Mouse (Mus musculus) kidney, embryonic 15.5 days (tissue): ENCODE measurements around the gene C530008M17Rik. TPM values are rescaled to one million over a fixed set of nuclear protein-coding genes. Genes with fewer than 3 reads are reported as not detected.

Experiments
- ATAC-seq: fragments of 200-750 bp; cut with Nextera tagmentation; replicated peaks from 2 replicates; pipeline ENCODE4 v1.8.0; 2017; ENCODE audit warnings: moderate TSS enrichment; ENCODE audit not compliant: low FRiP score
- H3K27ac ChIP-seq: fragments of 300-500 bp; sonication (generic); 2 replicates; pipeline ENCODE4 v1.5.1; 2015; ENCODE audit warnings: mild to moderate bottlenecking, inconsistent platforms
- H3K27me3 ChIP-seq: fragments of 300-500 bp; sonication (generic); 2 replicates; pipeline ENCODE4 v1.6.1; 2015; ENCODE audit warnings: inconsistent platforms
- H3K36me3 ChIP-seq: fragments of 300-500 bp; sonication (generic); 2 replicates; pipeline ENCODE4 v1.6.1; 2015; ENCODE audit warnings: inconsistent platforms
- H3K4me1 ChIP-seq: fragments of 300-500 bp; sonication (generic); 2 replicates; pipeline ENCODE4 v1.6.1; 2015; ENCODE audit warnings: inconsistent platforms
- H3K4me2 ChIP-seq: fragments of 300-500 bp; sonication (generic); 2 replicates; pipeline ENCODE4 v1.6.1; 2015; ENCODE audit warnings: moderate library complexity, mild to moderate bottlenecking, inconsistent platforms
- H3K4me3 ChIP-seq: fragments of 300-500 bp; sonication (generic); replicated peaks from 2 replicates; pipeline ENCODE4 v1.5.1; 2015; ENCODE audit warnings: mild to moderate bottlenecking, inconsistent platforms
- H3K9ac ChIP-seq: fragments of 300-500 bp; sonication (generic); 2 replicates; pipeline ENCODE4 v1.6.1; 2015; ENCODE audit warnings: mild to moderate bottlenecking, inconsistent platforms
- H3K9me3 ChIP-seq: fragments of 300-500 bp; sonication (generic); replicated peaks from 2 replicates; pipeline ENCODE4 v1.6.1; 2016; ENCODE audit warnings: inconsistent platforms
- WGBS: fragments of 180-500 bp; shearing (Covaris S2); methylation state at CpG from one replicate; pipeline ENCODE4 v1.1.7; 2015; ENCODE audit warnings: mixed read lengths; 5-methylcytosine and 5-hydroxymethylcytosine counted together
- polyA plus RNA-seq: library from polyadenylated mRNA; unstranded; fragments of >200 nt; fragmentation: Nextera tagmentation; extraction: Ambion mirVana; gene quantifications from 2 replicates; pipeline ENCODE4 v1.2.1, GENCODE M21; 2015

The C530008M17Rik gene
- polyA plus RNA-seq, 1 experiment from 2014 or later = 17.2 TPM

DNA sequence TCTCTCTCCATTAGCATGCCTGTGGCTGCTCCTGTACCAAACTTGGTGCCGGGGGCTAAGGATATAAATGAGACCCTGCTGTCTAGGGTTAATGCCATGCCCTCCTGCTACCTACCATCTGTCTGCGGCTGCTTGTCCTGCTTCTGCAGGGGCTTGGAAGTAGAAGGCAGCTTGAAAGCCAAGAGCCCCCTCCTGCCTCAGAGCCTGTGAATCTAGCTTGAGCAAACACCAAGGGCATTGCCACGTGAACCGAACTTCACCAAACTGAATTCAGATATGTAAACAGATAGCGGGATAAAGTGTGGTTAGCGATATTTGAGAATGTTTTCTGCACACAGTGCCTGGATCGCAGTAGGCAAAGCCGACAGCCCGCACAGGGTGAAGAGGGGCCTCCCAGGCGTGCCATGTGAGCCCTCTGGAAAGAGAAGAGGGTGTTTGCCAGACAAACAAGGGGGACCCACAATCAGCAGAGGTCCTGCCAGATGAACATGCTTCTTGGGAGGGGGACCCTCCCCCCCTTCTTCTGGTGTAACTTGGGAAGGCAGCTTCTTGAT, 106.9 kb downstream of the C530008M17Rik start:
- 52% methylated on average over 10 of the region's 10 CpGs for whole genome bisulfite sequencing
- Histone ChIP-seq H3K36me3 (peaks cover 10% of the 10 kb centered on the region), H3K27me3 (no peaks in the 10 kb centered on the region), H3K4me2 (peak overlapping the region; percentile 19; the same call in 1 of the 2 replicates), H3K9me3 (peaks cover 3% of the 10 kb centered on the region; the same call in 1 of the 2 replicates), H3K4me3 (no peak overlapping the region), H3K27ac (no peak overlapping the region), H3K9ac (no peak overlapping the region), H3K4me1 (peaks cover 26% of the 10 kb centered on the region)
- ATAC-seq = peak; percentile 30; the same call in 1 of the 2 replicates

DNA sequence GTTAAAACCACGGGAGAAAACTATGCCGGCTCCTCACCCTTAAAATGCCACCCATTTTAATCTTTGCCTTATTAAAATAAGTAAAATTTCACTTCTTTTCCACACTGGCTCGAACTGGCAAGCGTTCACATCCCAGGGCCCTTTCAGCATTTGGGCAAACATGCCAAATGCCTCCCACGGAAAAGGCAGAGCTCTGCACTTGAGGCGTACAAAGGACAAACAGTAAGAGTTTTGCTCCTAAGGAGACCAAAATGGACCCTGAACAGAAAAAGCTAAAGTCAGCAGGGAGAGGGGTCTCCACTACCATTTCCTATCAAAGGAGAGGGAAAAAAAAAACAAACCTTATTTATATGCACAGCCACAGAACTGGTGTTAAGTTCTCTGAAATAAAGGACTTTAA, 107.4 kb downstream of the C530008M17Rik start:
- no peak overlapping the region for H3K9ac ChIP-seq
- 0 out of 2 replicates have a peak overlapping the region, but pooled peaks have one; percentile 19 for H3K4me2 ChIP-seq
- no peak for ATAC-seq
- H3K4me3 ChIP-seq = no peak overlapping the region
- H3K9me3 ChIP-seq = peaks cover 3% of the 10 kb centered on the region; the same call in 1 of the 2 replicates
- H3K27me3 ChIP-seq = no peaks in the 10 kb centered on the region
- H3K36me3 ChIP-seq = peaks cover 10% of the 10 kb centered on the region
- H3K4me1 ChIP-seq = peaks cover 26% of the 10 kb centered on the region
- 42% methylated on average over 6 of the region's 6 CpGs for WGBS
- no peak overlapping the region for H3K27ac ChIP-seq

DNA sequence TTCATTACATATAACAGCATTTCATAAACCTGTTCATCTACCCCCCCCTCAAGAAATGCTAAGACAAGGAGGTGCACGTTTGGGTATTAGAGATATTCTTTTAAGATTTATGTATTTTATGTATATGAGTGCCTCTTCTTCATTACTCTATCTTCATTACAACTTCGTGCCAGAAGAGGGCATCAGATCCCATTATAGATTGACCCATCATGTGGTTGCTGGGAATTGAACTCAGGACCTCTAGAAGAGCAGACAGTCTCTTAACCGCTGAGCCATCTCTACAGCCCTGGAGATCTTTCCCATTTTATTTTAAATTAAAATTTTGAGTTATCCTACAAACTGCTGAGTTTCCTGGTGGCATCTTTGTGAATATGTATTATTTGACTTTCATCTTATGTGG, 112.7 kb downstream of the C530008M17Rik start:
- 75% methylated on average over 3 of the region's 3 CpGs for WGBS
- no peak for ATAC-seq

GRCm38 (mm10) chr5:76769572-76769971, 113.3 kb downstream of the C530008M17Rik start:
- Histone ChIP-seq H3K4me1 (peaks cover 13% of the 10 kb centered on the region), H3K4me2 (0 out of 2 replicates have a peak overlapping the region, but pooled peaks have one; percentile 20), H3K27ac (no peak overlapping the region), H3K9me3 (peaks cover 3% of the 10 kb centered on the region; the same call in 1 of the 2 replicates), H3K36me3 (peaks cover 8% of the 10 kb centered on the region), H3K27me3 (no peaks in the 10 kb centered on the region), H3K4me3 (no peak overlapping the region), H3K9ac (no peak overlapping the region)
- WGBS = 42% methylated on average over 15 of the region's 15 CpGs
- no peak for ATAC-seq

More for the DNA sequence above, 112.7 kb downstream of the C530008M17Rik start:
- peaks cover 8% of the 10 kb centered on the region for H3K36me3 ChIP-seq
- H3K9ac ChIP-seq = no peak overlapping the region
- no peaks in the 10 kb centered on the region for H3K27me3 ChIP-seq
- H3K27ac ChIP-seq = no peak overlapping the region
- H3K4me2 ChIP-seq = no peak overlapping the region
- H3K9me3 ChIP-seq = peaks cover 3% of the 10 kb centered on the region; the same call in 1 of the 2 replicates
- no peak overlapping the region for H3K4me3 ChIP-seq
- peaks cover 14% of the 10 kb centered on the region for H3K4me1 ChIP-seq

DNA sequence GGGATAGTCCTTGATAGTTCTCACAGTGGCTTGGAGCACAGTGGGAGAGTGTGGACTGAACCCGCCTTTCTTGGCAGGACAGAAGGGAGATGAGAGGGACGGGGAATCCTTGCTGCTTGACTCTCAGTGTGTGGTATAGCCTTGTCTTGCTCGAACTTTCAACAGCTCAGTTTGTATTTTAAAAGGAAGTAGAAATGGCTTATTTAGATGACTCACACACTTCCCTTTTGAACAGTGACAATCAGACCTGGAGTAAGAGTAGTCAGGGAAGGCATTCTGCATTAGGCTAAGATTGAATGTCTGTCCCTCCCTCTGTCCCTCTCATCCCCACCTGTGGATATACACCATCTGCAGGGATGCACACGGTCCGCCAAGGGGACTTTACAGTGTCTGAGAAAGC, 115.1 kb downstream of the C530008M17Rik start:
- Histone ChIP-seq H3K4me1 (peaks cover 13% of the 10 kb centered on the region), H3K4me3 (no peak overlapping the region), H3K9me3 (no peaks in the 10 kb centered on the region), H3K9ac (no peak overlapping the region), H3K4me2 (no peak overlapping the region), H3K27me3 (no peaks in the 10 kb centered on the region), H3K36me3 (peaks cover under 1% of the 10 kb centered on the region; the same call in 1 of the 2 replicates), H3K27ac (no peak overlapping the region)
- no peak for ATAC-seq
- WGBS = 89% methylated on average over 5 of the region's 5 CpGs

GRCm38 (mm10) chr5:76772831-76773230, 116.5 kb downstream of the C530008M17Rik start:
- no peak overlapping the region for H3K4me2 ChIP-seq
- no peaks in the 10 kb centered on the region for H3K27me3 ChIP-seq
- no peak overlapping the region for H3K9ac ChIP-seq
- peaks cover 13% of the 10 kb centered on the region for H3K4me1 ChIP-seq
- H3K36me3 ChIP-seq = no peaks in the 10 kb centered on the region
- WGBS = 48% methylated on average over 4 of the region's 4 CpGs
- no peaks in the 10 kb centered on the region for H3K9me3 ChIP-seq
- H3K27ac ChIP-seq = no peak overlapping the region
- ATAC-seq = no peak
- H3K4me3 ChIP-seq = no peak overlapping the region

- Histone ChIP-seq H3K27ac (no peak overlapping the region), H3K9me3 (no peaks in the 10 kb centered on the region)
- 57% methylated on average over 9 of the region's 9 CpGs for WGBS
These were observed 117.3 kb downstream of the C530008M17Rik start for GRCm38 (mm10) chr5:76773492-76774158.

GRCm38 (mm10) chr5:76779094-76779615, 122.8 kb downstream of the C530008M17Rik start:
- no peak for ATAC-seq
- Histone ChIP-seq H3K4me3 (no peak overlapping the region), H3K27ac (no peak overlapping the region)

More at GRCm38 (mm10) chr5:76773492-76774158, 117.3 kb downstream of the C530008M17Rik start:
- Histone ChIP-seq H3K9ac (no peak overlapping the region), H3K36me3 (no peaks in the 10 kb centered on the region), H3K4me3 (no peak overlapping the region), H3K4me1 (peaks cover 13% of the 10 kb centered on the region), H3K27me3 (no peaks in the 10 kb centered on the region), H3K4me2 (no peak overlapping the region)
- ATAC-seq = no peak

DNA sequence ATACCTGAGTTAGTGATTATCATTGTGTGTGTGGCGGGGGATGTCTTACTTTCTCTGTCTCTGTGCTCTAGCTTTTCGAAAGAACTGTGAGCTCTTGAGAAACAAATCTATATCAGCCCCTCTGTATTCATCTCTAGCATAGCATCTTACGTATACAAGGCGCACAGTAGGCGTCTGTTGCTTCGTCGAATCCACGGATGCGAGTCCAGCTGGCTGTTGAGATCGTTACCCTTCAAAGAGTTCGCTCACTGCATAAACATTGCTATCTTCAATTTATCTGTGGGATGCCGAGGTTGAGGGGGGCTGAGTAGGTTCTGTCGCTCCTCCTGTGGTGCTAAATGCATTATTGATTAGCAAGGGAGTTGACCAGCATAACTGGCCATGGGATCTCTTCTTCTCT, 125.6 kb downstream of the C530008M17Rik start:
- no peaks in the 10 kb centered on the region for H3K27me3 ChIP-seq
- no peak overlapping the region for H3K27ac ChIP-seq
- H3K9ac ChIP-seq = no peak overlapping the region
- WGBS = 81% methylated on average over 13 of the region's 13 CpGs
- H3K9me3 ChIP-seq = no peaks in the 10 kb centered on the region
- no peaks in the 10 kb centered on the region for H3K36me3 ChIP-seq
- no peak for ATAC-seq
- H3K4me3 ChIP-seq = no peak overlapping the region
- H3K4me1 ChIP-seq = 0 out of 2 replicates have a peak, but pooled peaks cover 5% of the 10 kb centered on the region
- no peak overlapping the region for H3K4me2 ChIP-seq

More at GRCm38 (mm10) chr5:76779094-76779615, 122.8 kb downstream of the C530008M17Rik start:
- 0 out of 2 replicates have a peak, but pooled peaks cover 5% of the 10 kb centered on the region for H3K4me1 ChIP-seq
- no peaks in the 10 kb centered on the region for H3K36me3 ChIP-seq
- H3K27me3 ChIP-seq = no peaks in the 10 kb centered on the region
- no peak overlapping the region for H3K4me2 ChIP-seq
- no peaks in the 10 kb centered on the region for H3K9me3 ChIP-seq
- no peak overlapping the region for H3K9ac ChIP-seq
- WGBS = 60% methylated on average over 14 of the region's 14 CpGs

DNA sequence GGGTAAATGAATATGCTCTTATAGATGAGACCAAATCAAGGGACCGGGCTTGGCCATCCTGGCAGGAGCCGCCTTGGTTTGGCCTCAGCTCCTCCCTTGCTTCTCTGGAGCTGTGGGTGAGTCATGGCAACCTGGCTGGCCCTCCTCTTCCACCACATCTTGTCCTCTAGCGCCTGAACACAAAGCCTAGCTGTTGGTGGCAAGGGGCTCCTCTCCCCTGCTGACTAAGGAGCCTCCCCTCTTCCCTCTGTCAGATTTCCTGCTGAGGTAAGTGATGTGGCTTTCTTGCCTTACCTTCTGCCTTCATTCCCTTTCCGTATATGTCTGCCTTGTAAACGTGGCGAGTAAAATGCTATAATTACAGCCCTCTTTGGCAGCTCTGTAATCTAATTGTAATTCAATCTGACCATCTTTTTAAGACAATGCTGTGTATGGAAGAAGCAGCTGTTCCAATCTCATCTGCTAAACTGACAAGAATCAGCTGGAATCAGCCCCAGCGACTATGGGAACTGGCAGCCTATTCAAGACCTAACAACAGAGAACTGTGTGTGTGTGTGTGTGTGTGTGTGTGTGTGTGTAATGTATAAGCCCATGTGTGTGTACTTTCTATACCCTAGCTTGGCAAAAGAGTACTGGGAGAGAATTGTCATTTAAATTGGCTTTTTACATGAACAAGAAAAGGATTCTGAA, 126.2 kb downstream of the C530008M17Rik start:
- Histone ChIP-seq H3K4me3 (no peak overlapping the region), H3K36me3 (no peaks in the 10 kb centered on the region), H3K9me3 (no peaks in the 10 kb centered on the region), H3K4me2 (no peak overlapping the region), H3K4me1 (0 out of 2 replicates have a peak, but pooled peaks cover 5% of the 10 kb centered on the region), H3K27ac (no peak overlapping the region), H3K9ac (no peak overlapping the region), H3K27me3 (no peaks in the 10 kb centered on the region)
- 56% methylated on average over 7 of the region's 7 CpGs for WGBS
- ATAC-seq = no peak

- no peak overlapping the region for H3K9ac ChIP-seq
- H3K4me1 ChIP-seq = 0 out of 2 replicates have a peak, but pooled peaks cover 5% of the 10 kb centered on the region
- 84% methylated on average over 8 of the region's 8 CpGs for WGBS
- no peaks in the 10 kb centered on the region for H3K27me3 ChIP-seq
- no peak overlapping the region for H3K4me2 ChIP-seq
- no peaks in the 10 kb centered on the region for H3K36me3 ChIP-seq
- ATAC-seq = no peak
- no peaks in the 10 kb centered on the region for H3K9me3 ChIP-seq
- no peak overlapping the region for H3K4me3 ChIP-seq
- H3K27ac ChIP-seq = no peak overlapping the region
These were observed 126.8 kb downstream of the C530008M17Rik start for GRCm38 (mm10) chr5:76783104-76783441.
